Mouse (Mus musculus): Measurements from ENCODE around the gene Kif27. TPM values are rescaled to one million over a fixed set of nuclear protein-coding genes. Genes with fewer than 3 reads are reported as not detected.

Gene Kif27
- polyA plus RNA-seq, 1 experiment from 2014 or later, result 2.2 TPM

GRCm38 (mm10) chr13:58275599-58275998, 83.3 kb downstream of the Kif27 start, which contains the start of gene Gkap1:
Gene Gkap1, minus strand, starts transcription at chr13:58275699.
- ATAC-seq (ENCODE audit: insufficient number of reproducible peaks, low FRiP score, low TSS enrichment, low read depth), result no peak
- Histone ChIP-seq H3K9me3 (replicated peaks) (no peaks in the 10 kb centered on the region), H3K9ac (peak within 1 kb of the TSS; percentile 55), H3K27me3 (no peaks in the 10 kb centered on the region), H3K4me3 (replicated peaks) (peak within 1 kb of the TSS; percentile 86), H3K4me1 (peaks cover 18% of the 10 kb centered on the region), H3K4me2 (replicated peaks) (peak within 1 kb of the TSS; percentile 72), H3K36me3 (no peaks in the 10 kb centered on the region), H3K27ac (replicated peaks) (peak within 1 kb of the TSS; percentile 82)
- WGBS, result 74% methylated on average over 8 of the region's 8 CpGs

DNA sequence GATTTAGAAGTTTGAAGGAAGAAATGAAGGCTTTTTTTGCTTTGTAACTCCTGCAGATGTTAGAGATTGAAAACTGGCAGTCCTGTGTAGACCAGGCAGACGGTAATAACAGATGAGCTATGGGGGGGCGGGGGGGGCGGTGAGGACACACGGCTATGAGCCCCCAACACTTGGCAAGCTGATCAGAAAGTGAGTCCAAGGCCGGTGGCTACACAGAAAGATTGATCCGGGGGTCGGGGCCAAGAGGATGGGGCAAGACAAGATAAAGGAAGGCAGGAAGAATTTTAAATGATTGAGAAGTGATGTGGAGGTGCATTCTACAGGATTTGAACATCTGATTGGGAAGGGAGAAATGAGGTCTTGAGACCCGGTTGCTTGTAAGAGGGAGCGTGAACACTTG, 83.8 kb downstream of the Kif27 start:
- Histone ChIP-seq H3K36me3 (no peaks in the 10 kb centered on the region), H3K4me3 (replicated peaks) (peak overlapping the region; percentile 86), H3K27ac (replicated peaks) (no peak overlapping the region), H3K4me2 (replicated peaks) (peak overlapping the region; percentile 72), H3K4me1 (peaks cover 18% of the 10 kb centered on the region), H3K27me3 (no peaks in the 10 kb centered on the region), H3K9me3 (replicated peaks) (no peaks in the 10 kb centered on the region), H3K9ac (no peak overlapping the region)
- ATAC-seq (ENCODE audit: insufficient number of reproducible peaks, low FRiP score, low TSS enrichment, low read depth), result no peak
- 21% methylated on average over 9 of the region's 9 CpGs for WGBS

GRCm38 (mm10) chr13:58274259-58274991, 84.5 kb downstream of the Kif27 start:
- ATAC-seq (ENCODE audit: insufficient number of reproducible peaks, low FRiP score, low TSS enrichment, low read depth), result peak; percentile 85
- Histone ChIP-seq H3K27ac (replicated peaks) (peak overlapping the region; percentile 82), H3K4me1 (peaks cover 18% of the 10 kb centered on the region), H3K4me3 (replicated peaks) (peak overlapping the region; percentile 86), H3K9me3 (replicated peaks) (no peaks in the 10 kb centered on the region), H3K4me2 (replicated peaks) (peak overlapping the region; percentile 72), H3K27me3 (no peaks in the 10 kb centered on the region), H3K9ac (peak overlapping the region; percentile 55), H3K36me3 (no peaks in the 10 kb centered on the region)
- under 1% methylated on average over 84 of the region's 84 CpGs for WGBS

GRCm38 (mm10) chr13:58273411-58274258, 85.3 kb downstream of the Kif27 start:
- peak; percentile 61 for ATAC-seq (ENCODE audit: insufficient number of reproducible peaks, low FRiP score, low TSS enrichment, low read depth)
- WGBS, result 0% methylated on average over 91 of the region's 115 CpGs
- H3K36me3 ChIP-seq, result no peaks in the 10 kb centered on the region

GRCm38 (mm10) chr13:58266864-58267263, 92.1 kb downstream of the Kif27 start:
- Histone ChIP-seq H3K9me3 (replicated peaks) (no peaks in the 10 kb centered on the region), H3K4me3 (replicated peaks) (no peak overlapping the region), H3K36me3 (0 out of 2 replicates have a peak, but pooled peaks cover 10% of the 10 kb centered on the region), H3K4me1 (no peaks in the 10 kb centered on the region), H3K27ac (replicated peaks) (no peak overlapping the region), H3K27me3 (no peaks in the 10 kb centered on the region), H3K9ac (no peak overlapping the region), H3K4me2 (replicated peaks) (no peak overlapping the region)
- 73% methylated on average over 3 of the region's 3 CpGs for WGBS
- no peak for ATAC-seq (ENCODE audit: insufficient number of reproducible peaks, low FRiP score, low TSS enrichment, low read depth)

More at GRCm38 (mm10) chr13:58273411-58274258, 85.3 kb downstream of the Kif27 start:
- peak overlapping the region; percentile 86 for H3K4me3 ChIP-seq (replicated peaks)
- H3K4me2 ChIP-seq (replicated peaks), result peak overlapping the region; percentile 72
- peaks cover 18% of the 10 kb centered on the region for H3K4me1 ChIP-seq
- H3K9ac ChIP-seq, result peak overlapping the region; percentile 55
- H3K9me3 ChIP-seq (replicated peaks), result no peaks in the 10 kb centered on the region
- H3K27ac ChIP-seq (replicated peaks), result peak overlapping the region; percentile 82
- H3K27me3 ChIP-seq, result no peaks in the 10 kb centered on the region

DNA sequence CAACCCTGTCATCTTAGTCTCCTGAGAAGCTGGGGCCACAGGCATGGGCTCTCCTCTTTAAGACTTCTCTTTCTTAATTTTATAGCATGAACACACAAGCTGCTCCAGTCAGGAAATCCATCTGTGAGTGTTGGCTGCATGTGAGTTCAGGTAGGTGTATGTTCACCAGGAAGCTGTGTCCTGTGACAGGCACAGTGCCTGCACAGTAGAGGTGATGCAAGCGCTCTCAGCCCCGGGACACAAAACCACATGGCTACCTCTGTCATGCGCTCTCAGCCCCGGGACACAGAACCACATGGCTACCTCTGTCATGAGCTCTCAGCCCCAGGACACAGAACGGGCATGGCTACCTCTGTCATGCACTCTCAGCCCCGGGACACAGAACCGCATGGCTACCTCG, 95.4 kb downstream of the Kif27 start:
- peaks cover 14% of the 10 kb centered on the region; the same call in 1 of the 2 replicates for H3K36me3 ChIP-seq
- 82% methylated on average over 8 of the region's 8 CpGs for WGBS
- no peak overlapping the region for H3K27ac ChIP-seq (replicated peaks)
- no peaks in the 10 kb centered on the region for H3K27me3 ChIP-seq
- no peaks in the 10 kb centered on the region for H3K9me3 ChIP-seq (replicated peaks)
- H3K4me3 ChIP-seq (replicated peaks), result no peak overlapping the region
- no peak overlapping the region for H3K4me2 ChIP-seq (replicated peaks)
- no peak overlapping the region for H3K9ac ChIP-seq
- ATAC-seq (ENCODE audit: insufficient number of reproducible peaks, low FRiP score, low TSS enrichment, low read depth), result no peak
- no peaks in the 10 kb centered on the region for H3K4me1 ChIP-seq

- no peaks in the 10 kb centered on the region for H3K4me1 ChIP-seq
- H3K27ac ChIP-seq (replicated peaks), result no peak overlapping the region
- 80% methylated on average over 4 of the region's 4 CpGs for WGBS
- no peaks in the 10 kb centered on the region for H3K9me3 ChIP-seq (replicated peaks)
- H3K4me2 ChIP-seq (replicated peaks), result no peak overlapping the region
- H3K36me3 ChIP-seq, result peaks cover 14% of the 10 kb centered on the region; the same call in 1 of the 2 replicates
- no peaks in the 10 kb centered on the region for H3K27me3 ChIP-seq
- ATAC-seq (ENCODE audit: insufficient number of reproducible peaks, low FRiP score, low TSS enrichment, low read depth), result no peak
- no peak overlapping the region for H3K4me3 ChIP-seq (replicated peaks)
- H3K9ac ChIP-seq, result no peak overlapping the region
Measured at GRCm38 (mm10) chr13:58261674-58262073, 97.2 kb downstream of the Kif27 start.

- H3K27ac ChIP-seq (replicated peaks), result no peak overlapping the region
- H3K4me1 ChIP-seq, result no peaks in the 10 kb centered on the region
- no peak for ATAC-seq (ENCODE audit: insufficient number of reproducible peaks, low FRiP score, low TSS enrichment, low read depth)
- no peak overlapping the region for H3K4me3 ChIP-seq (replicated peaks)
- H3K9ac ChIP-seq, result no peak overlapping the region
- H3K36me3 ChIP-seq, result peaks cover 22% of the 10 kb centered on the region
- no peaks in the 10 kb centered on the region for H3K27me3 ChIP-seq
- no peaks in the 10 kb centered on the region for H3K9me3 ChIP-seq (replicated peaks)
- 84% methylated on average over 1 of the region's 1 CpGs for WGBS
- H3K4me2 ChIP-seq (replicated peaks), result no peak overlapping the region
Measured at GRCm38 (mm10) chr13:58253268-58253667, 105.7 kb downstream of the Kif27 start.

DNA sequence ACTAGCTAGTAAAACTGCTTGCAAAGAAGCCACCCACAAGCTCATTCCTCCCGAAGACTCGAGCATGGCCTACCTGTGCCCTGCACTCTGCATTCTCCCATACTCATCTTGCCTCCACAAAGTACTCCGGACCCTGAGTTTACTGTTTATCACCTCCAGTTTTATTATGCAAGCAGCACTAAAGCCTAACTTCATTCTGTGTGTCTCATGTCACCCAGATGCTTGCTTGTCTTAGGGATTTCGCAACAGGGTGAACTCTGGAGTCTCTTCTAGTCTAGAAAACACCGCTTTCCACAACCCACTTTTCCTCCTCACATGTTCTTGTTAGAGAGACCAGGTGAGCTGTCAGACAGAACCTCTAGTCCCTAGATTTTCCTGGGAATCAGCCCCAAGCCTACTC, 110.0 kb downstream of the Kif27 start:
- 89% methylated on average over 5 of the region's 5 CpGs for WGBS
- Histone ChIP-seq H3K4me2 (replicated peaks) (no peak overlapping the region), H3K4me3 (replicated peaks) (no peak overlapping the region), H3K27me3 (no peaks in the 10 kb centered on the region), H3K9me3 (replicated peaks) (no peaks in the 10 kb centered on the region), H3K36me3 (peaks cover 10% of the 10 kb centered on the region), H3K4me1 (no peaks in the 10 kb centered on the region), H3K9ac (no peak overlapping the region), H3K27ac (replicated peaks) (no peak overlapping the region)
- ATAC-seq (ENCODE audit: insufficient number of reproducible peaks, low FRiP score, low TSS enrichment, low read depth), result no peak
